Mouse (Mus musculus): ENCODE results near the gene Tas2r135.

DNA sequence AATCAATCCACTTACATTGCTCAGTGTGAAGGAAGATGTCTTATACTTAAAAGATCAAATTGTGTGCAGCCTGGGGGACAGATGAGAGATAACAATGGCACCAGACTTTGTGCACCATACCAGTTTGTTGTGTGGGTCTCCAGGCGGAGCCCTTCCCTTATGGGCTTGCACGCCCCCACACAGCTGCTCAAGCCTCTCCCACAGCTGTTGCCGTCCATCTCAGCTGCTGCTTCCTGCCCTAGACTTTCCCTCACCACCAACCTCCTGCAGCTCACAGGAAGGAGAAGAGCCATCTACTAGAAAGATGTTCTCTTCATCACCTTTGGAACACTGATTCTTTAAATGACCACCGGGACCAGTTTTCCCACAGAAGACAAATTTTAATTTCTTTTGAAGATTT lies 19.6 kb upstream of the Tas2r135 start:
- no peak for TF ChIP-seq POLR2A (IDR thresholded peaks at IDR 0.05; ENCODE audit: control insufficient read depth, low read depth, low read length)
- no peak for TF ChIP-seq CTCF (IDR thresholded peaks at IDR 0.05; ENCODE audit: control insufficient read depth, insufficient read depth, insufficient replicate concordance, low read depth, low read length)
